Mouse (Mus musculus) gastrocnemius, adult 2 months (tissue): ENCODE results near the gene Ankrd35. TPM values are rescaled to one million over a fixed set of nuclear protein-coding genes. Genes with fewer than 3 reads are reported as not detected.
"Not testable (repeated sequence)": the region's sequence is repeated elsewhere in the genome, so short reads cannot be mapped to it uniquely, and the experiment has no call there.

ENCODE experiments used
- DNase-seq: peaks from one replicate; pipeline ENCODE4 v3.0.0; 2022
- H3K27ac ChIP-seq: fragments of 200-600 bp; 2 replicates; pipeline ENCODE4 v1.8.1; 2022; ENCODE audit warnings: mild to moderate bottlenecking
- H3K4me3 ChIP-seq: fragments of 200-600 bp; 2 replicates; pipeline ENCODE4 v1.8.1; 2022; ENCODE audit warnings: mild to moderate bottlenecking, moderate library complexity
- CTCF ChIP-seq: fragments of 200-600 bp; IDR thresholded peaks from 2 replicates; pipeline ENCODE4 v1.8.1; 2022; ENCODE audit warnings: antibody characterized with exemption, mild to moderate bottlenecking, moderate library complexity
- intact Hi-C: fragments of 180-260 bp; cut with DNase I; formaldehyde crosslinking; loops from one replicate; pipeline ENCODE4 v1.15.1; 2025
- total RNA-seq, 2 experiments: library from RNA; stranded (reverse); gene quantifications; 2 replicates each; pipeline ENCODE4 v1.2.3; 2021

Ankrd35 gene
- total RNA-seq, 2 experiments from 2014 or later, result 0.22 to 0.26 TPM

- DNase-seq, result no peak
- intact Hi-C loops, result no loop called here
- TF ChIP-seq CTCF, result no peak
- Histone ChIP-seq H3K27ac (no peak overlapping the region), H3K4me3 (no peak overlapping the region)
Measured at GRCm38 (mm10) chr3:96678456-96678855, 8.5 kb downstream of the Ankrd35 start.

DNA sequence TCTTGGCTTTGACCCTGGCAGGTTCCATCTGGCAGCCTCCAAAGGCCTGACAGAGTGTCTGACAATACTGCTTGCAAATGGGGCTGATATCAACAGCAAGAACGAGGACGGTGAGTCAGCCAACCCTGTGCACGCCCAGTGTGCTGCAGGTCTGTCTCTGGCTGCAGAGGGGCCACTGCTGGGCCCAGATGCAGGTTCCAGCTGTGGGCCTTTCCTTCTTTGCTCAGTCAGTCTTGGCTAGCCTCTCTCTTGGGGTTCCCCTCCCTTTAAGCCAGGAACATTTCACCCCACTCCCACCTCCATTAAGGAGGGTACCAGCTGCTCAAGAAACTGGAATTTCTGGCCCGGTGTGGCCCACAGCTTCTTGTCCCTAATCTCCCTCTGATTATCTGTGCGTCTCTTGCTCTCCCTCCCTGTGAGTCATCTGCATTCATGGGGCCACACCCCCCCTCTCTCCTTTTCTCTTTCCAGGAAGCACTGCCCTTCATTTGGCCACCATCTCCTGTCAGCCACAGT, 9.3 kb downstream of the Ankrd35 start:
- Histone ChIP-seq H3K27ac (no peak overlapping the region), H3K4me3 (no peak overlapping the region)
- TF ChIP-seq CTCF, result no peak
- DNase-seq, result no peak
- intact Hi-C loops, result no loop called here

DNA sequence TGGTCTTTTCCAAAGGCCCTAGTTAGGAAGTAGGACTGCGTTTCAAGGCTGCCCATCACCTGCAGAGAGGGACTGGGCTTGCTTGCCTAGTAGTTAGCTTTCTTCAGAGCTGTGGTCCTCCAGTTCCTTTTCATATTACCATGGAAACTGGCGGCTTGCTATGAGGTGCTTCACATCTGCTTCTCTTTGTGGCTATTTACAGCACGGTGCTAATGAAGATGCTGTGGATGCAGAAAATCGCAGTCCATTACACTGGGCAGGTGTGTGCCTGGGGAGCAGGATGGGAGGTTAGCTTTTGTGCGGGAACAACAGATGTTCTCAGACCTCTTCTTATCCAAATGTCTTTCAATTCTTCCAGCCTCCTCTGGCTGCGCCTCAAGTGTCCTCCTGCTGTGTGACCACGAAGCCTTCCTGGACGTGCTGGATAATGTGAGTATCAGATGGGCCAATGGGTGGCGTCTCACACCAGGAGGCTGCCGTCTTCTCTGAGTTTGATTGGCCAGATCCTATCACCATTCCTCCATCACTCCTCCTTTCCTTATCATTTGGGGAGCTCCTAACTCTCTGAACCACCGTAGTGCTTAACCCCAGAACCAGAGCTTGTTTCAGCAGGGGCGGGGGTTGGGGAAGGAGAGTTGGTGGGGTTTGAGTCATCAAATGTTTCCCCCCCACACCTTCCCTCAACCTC, 10.5 kb downstream of the Ankrd35 start:
- no peak overlapping the region for H3K4me3 ChIP-seq
- no peak for DNase-seq
- no peak for TF ChIP-seq CTCF
- intact Hi-C loops, result no loop called here
- H3K27ac ChIP-seq, result no peak overlapping the region

DNA sequence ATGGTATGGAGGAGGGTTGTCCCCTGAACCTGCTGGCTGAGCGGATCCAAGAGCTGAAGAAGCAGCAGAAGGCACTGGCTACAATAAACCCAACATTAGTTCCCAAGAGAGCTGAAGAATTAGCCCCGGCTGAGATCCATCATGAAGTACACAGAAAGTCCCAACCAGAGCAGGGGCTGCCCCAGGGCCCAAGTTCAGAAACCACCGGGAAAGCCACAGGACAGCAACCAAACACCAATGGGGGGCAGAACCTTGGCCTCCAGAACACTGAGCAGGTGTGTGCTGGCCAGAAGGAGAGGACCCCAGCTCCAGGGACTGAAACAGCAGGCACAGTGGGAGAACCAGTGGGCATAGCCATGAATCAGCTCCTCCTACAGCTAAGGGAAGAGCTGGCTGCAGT, 13.6 kb downstream of the Ankrd35 start:
- DNase-seq, result no peak
- Histone ChIP-seq H3K27ac (no peak overlapping the region), H3K4me3 (no peak overlapping the region)
- TF ChIP-seq CTCF, result no peak
- intact Hi-C loops, result no loop called here

DNA sequence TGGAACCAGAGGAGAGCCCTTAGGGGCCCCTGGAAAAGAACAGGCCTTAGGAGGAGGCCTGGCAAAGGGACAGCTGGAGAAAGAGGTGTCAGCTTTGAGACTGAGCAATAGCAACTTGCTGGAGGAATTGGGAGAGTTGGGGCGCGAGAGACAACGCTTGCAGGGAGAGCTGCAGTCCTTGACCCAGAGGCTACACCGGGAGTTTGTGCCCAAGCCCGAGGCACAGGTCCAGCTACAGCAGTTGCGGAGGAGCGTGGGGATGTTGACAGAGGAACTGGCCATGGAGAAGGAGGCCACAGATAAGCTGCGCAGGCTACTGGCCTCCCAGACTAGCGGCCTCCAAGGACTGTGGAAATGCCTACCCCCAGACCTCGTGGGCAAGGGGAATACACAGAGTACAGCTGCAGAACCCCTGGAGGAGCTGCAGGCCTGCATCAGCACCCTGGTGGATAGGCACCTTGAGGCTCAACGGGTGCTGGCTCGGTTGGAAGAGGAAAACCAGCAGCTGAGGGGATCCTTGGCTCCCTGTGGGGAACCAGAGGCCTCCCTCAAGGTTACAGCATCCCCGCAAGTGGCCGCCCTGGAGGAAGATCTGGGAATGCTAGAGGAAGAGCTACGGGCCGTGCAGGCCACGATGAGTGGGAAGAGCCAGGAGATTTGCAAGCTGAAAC, 14.4 kb downstream of the Ankrd35 start:
- Histone ChIP-seq H3K4me3 (peak overlapping the region; percentile 60), H3K27ac (no peak overlapping the region)
- intact Hi-C loops, result no loop called here
- no peak for TF ChIP-seq CTCF
- no peak for DNase-seq

- H3K4me3 ChIP-seq, result peak overlapping the region; percentile 60
- peak; percentile 38 for DNase-seq
Measured at GRCm38 (mm10) chr3:96684822-96685156, 14.9 kb downstream of the Ankrd35 start.

DNA sequence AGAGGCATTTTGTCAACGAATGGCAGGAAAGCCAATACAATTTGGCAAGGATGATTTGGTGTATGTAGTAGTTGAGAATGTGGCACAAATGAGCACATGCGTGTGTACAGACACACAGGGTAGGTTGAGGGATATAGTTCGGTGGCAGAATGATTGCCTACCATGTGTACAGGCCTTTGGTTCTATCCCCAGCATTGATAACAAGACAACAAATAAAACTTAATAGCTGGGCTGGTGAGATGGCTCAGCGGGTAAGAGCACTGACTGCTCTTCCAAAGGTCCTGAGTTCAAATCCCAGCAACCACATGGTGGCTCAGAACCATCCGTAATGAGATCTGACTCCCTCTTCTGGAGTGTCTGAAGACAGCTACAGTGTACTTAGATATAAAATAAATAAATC, 16.1 kb downstream of the Ankrd35 start:
- H3K27ac ChIP-seq, DNase-seq, intact Hi-C loops, H3K4me3 ChIP-seq: not testable (repeated sequence)

More at GRCm38 (mm10) chr3:96684822-96685156, 14.9 kb downstream of the Ankrd35 start:
- no peak overlapping the region for H3K27ac ChIP-seq
- TF ChIP-seq CTCF, result no peak
- intact Hi-C loops, result no loop called here

DNA sequence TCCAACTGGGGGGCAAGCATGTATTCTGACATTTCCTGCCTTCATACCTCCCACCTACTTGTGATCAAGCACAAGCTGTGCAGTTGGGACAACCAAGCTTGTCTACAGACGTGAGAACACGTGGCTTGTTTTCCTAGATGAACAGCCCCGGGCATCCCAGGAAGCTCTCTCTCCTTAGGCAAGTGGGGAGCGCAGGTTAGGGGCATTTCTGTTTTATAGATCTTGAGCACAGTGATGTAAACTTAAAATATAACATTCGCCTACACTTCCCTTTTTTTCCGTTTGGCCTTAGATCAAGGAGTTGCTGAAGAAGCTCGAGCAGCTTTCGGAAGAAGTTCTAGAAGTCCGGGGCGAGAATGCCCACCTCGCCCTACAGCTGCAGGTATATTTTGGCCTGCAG, 18.9 kb downstream of the Ankrd35 start:
- H3K4me3 ChIP-seq, result no peak overlapping the region
- TF ChIP-seq CTCF, result no peak
- no peak for DNase-seq
- H3K27ac ChIP-seq, result no peak overlapping the region
- intact Hi-C loops, result no loop called here

GRCm38 (mm10) chr3:96690298-96690697, 20.4 kb downstream of the Ankrd35 start:
- H3K27ac ChIP-seq, result no peak overlapping the region
- intact Hi-C loops, result no loop called here
- DNase-seq, result no peak
- no peak overlapping the region for H3K4me3 ChIP-seq
- TF ChIP-seq CTCF, result peak; percentile 32; the same call in 1 of the 2 replicates

DNA sequence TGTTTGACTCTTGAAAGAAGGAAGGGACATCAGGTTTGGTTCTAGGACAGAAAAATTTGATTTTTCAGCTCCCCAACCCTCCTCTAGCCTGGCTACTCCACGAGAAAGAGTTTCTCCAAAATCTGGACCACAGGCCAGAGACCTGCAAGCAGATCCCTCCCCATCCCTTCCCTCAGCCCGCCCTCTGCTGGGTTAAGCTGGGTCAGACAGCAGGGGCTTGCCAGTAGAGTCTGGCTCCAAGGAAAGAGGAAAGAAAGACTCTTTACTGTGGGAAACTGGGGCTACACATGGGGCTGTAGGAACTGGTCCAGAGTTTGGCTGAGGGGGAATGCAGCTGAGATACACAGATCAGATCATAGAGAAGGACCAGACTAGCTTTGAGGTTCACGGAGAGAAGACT, 22.6 kb downstream of the Ankrd35 start:
- TF ChIP-seq CTCF, result peak; percentile 44
- peak; percentile 66 for DNase-seq
- Histone ChIP-seq H3K27ac (no peak overlapping the region), H3K4me3 (peak overlapping the region; percentile 28; the same call in 1 of the 2 replicates)
- intact Hi-C loops, result no loop called here

DNA sequence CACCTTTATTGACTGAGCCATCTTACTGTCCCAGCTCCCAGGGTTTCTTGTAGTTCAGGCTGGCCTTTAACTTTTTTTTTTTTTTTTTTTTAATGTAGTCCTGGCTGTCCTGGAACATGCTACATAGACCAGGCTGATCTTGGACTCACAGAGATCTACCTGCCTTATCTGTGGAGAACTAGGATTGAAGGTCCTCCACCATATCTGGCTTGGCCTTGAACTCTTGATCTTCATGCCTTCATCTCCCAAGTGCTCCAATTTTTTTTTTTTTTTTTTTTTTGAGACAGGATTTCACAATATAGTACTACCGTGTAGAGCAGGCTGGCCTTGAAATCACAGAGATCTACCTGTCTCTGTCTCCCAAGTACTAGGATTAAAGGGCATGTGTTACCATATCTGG, 23.6 kb downstream of the Ankrd35 start:
- Histone ChIP-seq H3K27ac (no peak overlapping the region), H3K4me3 (no peak overlapping the region)
- no peak for DNase-seq
- intact Hi-C loops, result no loop called here
- TF ChIP-seq CTCF, result no peak

DNA sequence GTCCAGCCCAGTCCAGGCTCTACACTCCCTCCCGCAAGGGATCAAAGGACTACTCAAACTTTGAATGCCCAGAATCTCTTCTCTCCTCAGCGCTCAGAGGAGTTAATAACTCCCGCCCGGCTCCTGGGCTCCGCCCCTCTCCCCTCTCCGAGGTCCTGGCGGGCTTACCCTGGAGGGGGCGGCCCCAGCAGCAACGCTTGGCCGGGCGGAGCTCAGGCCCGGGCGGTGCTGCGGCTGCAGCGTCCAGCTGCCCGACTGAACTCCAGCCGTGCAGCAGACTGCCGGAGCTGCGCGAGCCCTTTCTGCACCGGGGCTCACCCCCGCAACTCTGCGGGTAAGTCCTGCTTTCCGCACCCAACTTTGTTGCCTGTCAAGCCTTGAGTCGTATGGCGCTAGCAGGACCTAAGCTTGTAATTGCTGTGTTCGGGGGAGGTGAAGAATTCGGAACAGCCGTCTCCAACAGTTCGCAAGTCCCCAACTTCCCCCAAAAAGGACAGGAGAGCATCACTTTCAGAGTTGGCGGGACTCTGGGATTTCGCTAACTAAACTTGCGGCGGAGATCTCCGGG, 26.4 kb downstream of the Ankrd35 start, which contains the start of gene Pias3:
Gene Pias3, plus strand, starts transcription at position 187 of the 568 bp plus-strand sequence.
- Histone ChIP-seq H3K27ac (peak within 1 kb of the TSS; percentile 96), H3K4me3 (peak within 1 kb of the TSS; percentile 95)
- peak; percentile 93 for DNase-seq
- intact Hi-C loops, result no loop called here
- no peak for TF ChIP-seq CTCF
